Comparison of ENCODE assay signal across 8 mouse cellular contexts in the genomic region with DNA sequence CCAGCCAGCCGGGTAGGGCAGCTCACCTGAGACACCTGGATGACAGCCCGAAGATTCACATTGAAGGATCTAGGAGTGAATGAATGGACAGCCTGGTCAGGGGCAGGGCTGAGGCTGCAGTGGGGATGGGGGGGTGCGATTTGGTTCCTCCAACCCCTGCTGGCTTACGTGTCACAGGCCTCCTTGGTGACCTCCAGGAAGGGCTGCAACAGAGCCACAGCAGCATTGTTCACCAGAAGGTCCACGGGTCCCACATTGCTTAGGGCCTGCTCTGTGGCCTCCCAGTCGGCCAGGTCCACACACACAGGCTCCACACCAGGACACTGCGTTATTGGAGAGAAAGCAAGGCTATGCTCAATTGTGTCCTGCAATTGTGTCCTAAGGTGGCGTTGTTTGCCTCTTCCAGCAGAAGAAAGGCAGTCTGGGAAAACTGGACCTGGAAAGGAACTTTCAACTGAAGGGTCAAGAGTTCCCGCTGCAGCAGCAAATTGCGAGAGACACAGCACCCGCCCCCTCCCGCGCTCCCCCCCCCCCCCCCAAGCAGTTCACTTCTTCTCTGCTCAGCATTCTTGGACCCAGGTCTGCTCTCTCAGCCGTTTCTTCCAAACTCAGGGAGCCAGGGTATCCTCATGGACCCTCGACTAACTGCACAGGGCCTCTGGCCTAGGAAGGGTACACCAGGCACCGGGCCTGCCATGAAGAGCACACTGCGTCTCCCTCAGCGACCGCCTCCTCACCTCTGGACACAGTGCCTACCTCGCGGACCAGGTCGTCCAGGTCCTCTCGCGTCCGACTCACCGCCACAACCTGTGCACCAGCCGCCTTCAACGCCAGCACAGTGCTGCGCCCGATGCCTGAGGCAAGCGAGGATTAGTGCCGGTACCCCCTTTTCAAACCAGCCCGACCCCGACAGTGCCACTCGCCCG. TPM values are rescaled to one million over a fixed set of nuclear protein-coding genes. Genes with fewer than 3 reads are reported as not detected.
A peak's percentile ranks its signal among the peaks of the same experiment; 100 is the strongest.
DNase-seq lines count a peak whose midpoint lies in the region; ATAC-seq lines count a peak whose summit lies in the region.

No protein-coding gene starts in this region.

- H3K27ac ChIP-seq in hindbrain, embryonic 13.5 days = no peak overlapping the region
- H3K27ac ChIP-seq in liver, embryonic 15.5 days (replicated peaks) = peak overlapping the region; percentile 42; the same call in 1 of the 2 replicates

- H3K27me3 ChIP-seq in hindbrain, embryonic 13.5 days = peaks cover 51% of the 10 kb centered on the region
- H3K27me3 ChIP-seq in liver, embryonic 15.5 days = peaks cover 41% of the 10 kb centered on the region

- DNase-seq in heart, adult 11 months = peak; percentile 92
- no peak for DNase-seq in heart, adult 8-10 months (ENCODE audit: low spot score)
- DNase-seq in R1 (ENCODE audit: low read depth, low spot score) = peak; percentile 25
- DNase-seq in retina, postnatal 1 day = no peak
- DNase-seq in right cerebral cortex, postnatal 36 days (ENCODE audit: low spot score in 2 of 2) = no peak
- no peak for DNase-seq in thymus, adult 18-20 months

- H3K4me1 ChIP-seq in hindbrain, embryonic 13.5 days (replicated peaks) = peaks cover 30% of the 10 kb centered on the region
- peaks cover 34% of the 10 kb centered on the region for H3K4me1 ChIP-seq in liver, embryonic 15.5 days (replicated peaks)

- no peaks in the 10 kb centered on the region for H3K9me3 ChIP-seq in hindbrain, embryonic 13.5 days
- H3K9me3 ChIP-seq in liver, embryonic 15.5 days (replicated peaks) = no peaks in the 10 kb centered on the region

- H3K36me3 ChIP-seq in hindbrain, embryonic 13.5 days = peaks cover 22% of the 10 kb centered on the region
- no peaks in the 10 kb centered on the region for H3K36me3 ChIP-seq in liver, embryonic 15.5 days (replicated peaks)

- WGBS in hindbrain, embryonic 13.5 days = 17% methylated on average over 34 of the region's 36 CpGs
- WGBS in liver, embryonic 15.5 days (ENCODE audit: insufficient replicate concordance) = 20% methylated on average over 36 of the region's 36 CpGs

- peak overlapping the region; percentile 73 for H3K9ac ChIP-seq in hindbrain, embryonic 13.5 days
- peak overlapping the region; percentile 37 for H3K9ac ChIP-seq in liver, embryonic 15.5 days

- peak; percentile 41; the same call in 1 of the 2 replicates for ATAC-seq in hindbrain, embryonic 13.5 days (ENCODE audit: low FRiP score)
- peak; percentile 56 for ATAC-seq in liver, embryonic 15.5 days (ENCODE audit: insufficient read depth)

- peak overlapping the region; percentile 51 for H3K4me3 ChIP-seq in hindbrain, embryonic 13.5 days
- peak overlapping the region; percentile 65 for H3K4me3 ChIP-seq in liver, embryonic 15.5 days (replicated peaks)

- peak overlapping the region; percentile 83 for H3K4me2 ChIP-seq in hindbrain, embryonic 13.5 days
- peak overlapping the region; percentile 85 for H3K4me2 ChIP-seq in liver, embryonic 15.5 days

RNA-seq across cellular contexts. Expression of gene Dcxr, which starts 0.6 kb away (rescaled TPM):
- 10 to 100 TPM; 12.6 to 20.8 (median 16.1) TPM for total RNA-seq in heart, adult 8-10 months (2022)
- polyA plus RNA-seq in hindbrain, embryonic 13.5 days (2015; fragmentation: Nextera tagmentation; extraction: Ambion mirVana) = 9.7 and 12.1 TPM in 2 replicates
- 20.2 and 24.6 TPM in 2 replicates for polyA plus RNA-seq in liver, embryonic 15.5 days (2015; fragmentation: Nextera tagmentation; extraction: Ambion mirVana)

RNA-seq across cellular contexts. Expression of gene Rac3, which starts 5.2 kb away (rescaled TPM):
- 1 to 10 TPM in 2 of 4 experiments, under 1 TPM in 2; 0.69 to 2.0 (median 1.4) TPM for total RNA-seq in heart, adult 8-10 months (2022)
- 272 and 278 TPM in 2 replicates for polyA plus RNA-seq in hindbrain, embryonic 13.5 days (2015; fragmentation: Nextera tagmentation; extraction: Ambion mirVana)
- 0.96 and 1.5 TPM in 2 replicates for polyA plus RNA-seq in liver, embryonic 15.5 days (2015; fragmentation: Nextera tagmentation; extraction: Ambion mirVana)

RNA-seq across cellular contexts. Expression of gene Cbr2, which starts 5.4 kb away (rescaled TPM):
- total RNA-seq in heart, adult 8-10 months (2022) = 10 to 100 TPM in 3 of 4 experiments, 1 to 10 TPM in 1; 9.3 to 24.0 (median 12.9) TPM
- 0.49 TPM in 1 of 2 replicates, not detected in the other for polyA plus RNA-seq in hindbrain, embryonic 13.5 days (2015; fragmentation: Nextera tagmentation; extraction: Ambion mirVana)
- 0.37 TPM in 1 of 2 replicates, not detected in the other for polyA plus RNA-seq in liver, embryonic 15.5 days (2015; fragmentation: Nextera tagmentation; extraction: Ambion mirVana)

RNA-seq across cellular contexts. Expression of gene Lrrc45, which starts 12.8 kb away (rescaled TPM):
- total RNA-seq in heart, adult 8-10 months (2022) = 1 to 10 TPM; 2.9 to 6.0 (median 4.6) TPM
- polyA plus RNA-seq in hindbrain, embryonic 13.5 days (2015; fragmentation: Nextera tagmentation; extraction: Ambion mirVana) = 67.9 and 73.1 TPM in 2 replicates
- polyA plus RNA-seq in liver, embryonic 15.5 days (2015; fragmentation: Nextera tagmentation; extraction: Ambion mirVana) = 9.7 and 11.5 TPM in 2 replicates

RNA-seq across cellular contexts. Expression of gene Cenpx, which starts 13.0 kb away (rescaled TPM):
- 10 to 100 TPM; 33.2 to 42.8 (median 39.6) TPM for total RNA-seq in heart, adult 8-10 months (2022)
- 103 and 113 TPM in 2 replicates for polyA plus RNA-seq in hindbrain, embryonic 13.5 days (2015; fragmentation: Nextera tagmentation; extraction: Ambion mirVana)
- 80.9 and 88.4 TPM in 2 replicates for polyA plus RNA-seq in liver, embryonic 15.5 days (2015; fragmentation: Nextera tagmentation; extraction: Ambion mirVana)

Comparison
In these comparisons a context has a peak if more than half of its experiments do, and no peak if none do; other contexts are left out.
1. DNase-seq: peak in heart, adult 11 months (single experiment) and R1 (single experiment); none in heart, adult 8-10 months (single experiment), retina, postnatal 1 day (single experiment), right cerebral cortex, postnatal 36 days (0 of 2) and thymus, adult 18-20 months (0 of 2).
2. RNA of gene Rac3, which starts 5.2 kb away (polyA plus RNA-seq): 272 to 278 TPM in hindbrain, embryonic 13.5 days; 0.96 to 1.5 TPM in liver, embryonic 15.5 days; every median in the first group is over 100 times any median in the second.